Mouse (Mus musculus) myocyte (in vitro differentiated cells): ENCODE results near the gene Gcnt4. TPM values are rescaled to one million over a fixed set of nuclear protein-coding genes. Genes with fewer than 3 reads are reported as not detected.

ENCODE experiments used
- H3K27me3 ChIP-seq: one replicate; pipeline ENCODE4 v1.6.1; 2011; ENCODE audit not compliant: control insufficient read depth, insufficient read depth, insufficient read length
- H3K36me3 ChIP-seq: one replicate; pipeline ENCODE4 v1.6.1; 2011; ENCODE audit not compliant: control insufficient read depth, insufficient read depth
- H3K4me2 ChIP-seq: one replicate; pipeline ENCODE4 v1.6.1; 2011; ENCODE audit warnings: low read depth, control low read depth
- H3K4me3 ChIP-seq: one replicate; pipeline ENCODE4 v1.5.1; 2011; ENCODE audit warnings: mild to moderate bottlenecking, control low read depth, moderate library complexity
- H3K79me2 ChIP-seq: one replicate; pipeline ENCODE4 v1.6.1; 2011; ENCODE audit not compliant: control insufficient read depth, insufficient read depth
- H3ac ChIP-seq: one replicate; pipeline ENCODE4 v1.6.1; 2011; ENCODE audit not compliant: control insufficient read depth, insufficient read length
- CEBPB ChIP-seq: IDR thresholded peaks from 2 replicates; pipeline ENCODE4 v1.6.1; 2011; ENCODE audit warnings: mild to moderate bottlenecking, moderate library complexity; ENCODE audit not compliant: poor library complexity, insufficient read depth, severe bottlenecking
- E2F4 ChIP-seq: IDR thresholded peaks from one replicate; pipeline ENCODE4 v1.6.1; 2011; ENCODE audit warnings: mild to moderate bottlenecking, control low read depth, moderate library complexity; ENCODE audit not compliant: insufficient read depth
- MAX ChIP-seq: IDR thresholded peaks from one replicate; pipeline ENCODE4 v1.6.1; 2011; ENCODE audit warnings: low read depth, mild to moderate bottlenecking, control low read depth
- MYOD1 ChIP-seq, 3 experiments: IDR thresholded peaks; one replicate each; pipeline ENCODE4 v1.6.1; 2011; ENCODE audit warnings: control low read depth in 2 of 3, low read depth in 2 of 3, mild to moderate bottlenecking in 2 of 3, moderate library complexity in 1 of 3; ENCODE audit not compliant: insufficient read length in 2 of 3, control insufficient read depth in 1 of 3
- MYOG ChIP-seq, 3 experiments: IDR thresholded peaks; one replicate each; pipeline ENCODE4 v1.6.1; 2011; ENCODE audit warnings: control low read depth in 2 of 3, low read depth in 2 of 3, mild to moderate bottlenecking in 2 of 3; ENCODE audit not compliant: insufficient read length in 2 of 3, control insufficient read depth in 1 of 3, insufficient read depth in 1 of 3
- POLR2A ChIP-seq: IDR thresholded peaks from one replicate; pipeline ENCODE4 v1.6.1; 2011; ENCODE audit warnings: low read depth, mild to moderate bottlenecking, control low read depth, moderate library complexity; ENCODE audit not compliant: insufficient read length
- POLR2AphosphoS2 ChIP-seq: IDR thresholded peaks from one replicate; pipeline ENCODE4 v1.6.1; 2011; ENCODE audit warnings: low read depth, control low read depth; ENCODE audit not compliant: insufficient read length
- REST ChIP-seq: IDR thresholded peaks from one replicate; pipeline ENCODE4 v1.6.1; 2011; ENCODE audit warnings: mild to moderate bottlenecking, control low read depth, moderate library complexity; ENCODE audit not compliant: insufficient read depth, insufficient read length
- SRF ChIP-seq: IDR thresholded peaks from one replicate; pipeline ENCODE4 v1.6.1; 2011; ENCODE audit warnings: low read depth; ENCODE audit not compliant: control insufficient read depth, insufficient read length
- TCF12 ChIP-seq: IDR thresholded peaks from one replicate; pipeline ENCODE4 v1.6.1; 2011; ENCODE audit warnings: mild to moderate bottlenecking, control low read depth; ENCODE audit not compliant: poor library complexity, insufficient read depth, severe bottlenecking
- TCF3 ChIP-seq: IDR thresholded peaks from one replicate; pipeline ENCODE4 v1.6.1; 2011; ENCODE audit warnings: low read depth, control low read depth; ENCODE audit not compliant: insufficient read length
- USF1 ChIP-seq: IDR thresholded peaks from one replicate; pipeline ENCODE4 v1.6.1; 2011; ENCODE audit warnings: low read depth, mild to moderate bottlenecking, control low read depth, moderate library complexity
- polyA plus RNA-seq: library from polyadenylated mRNA; unstranded; fragments of >200 nt; fragmentation: generic; extraction: Trizol; gene quantifications from one replicate; pipeline ENCODE4 v1.2.1, GENCODE M21; 2012; ENCODE audit warnings: missing spikeins

The Gcnt4 gene
- polyA plus RNA-seq, 1 experiment: 3.1 TPM

GRCm38 (mm10) chr13:96971076-96971475, 46.6 kb downstream of the Gcnt4 start:
- no peak overlapping the region for H3K4me2 ChIP-seq
- no peaks in the 10 kb centered on the region for H3K36me3 ChIP-seq
- no peaks in the 10 kb centered on the region for H3K27me3 ChIP-seq

GRCm38 (mm10) chr13:96971861-96972282, 47.4 kb downstream of the Gcnt4 start:
- Histone ChIP-seq H3ac (no peak overlapping the region), H3K4me2 (no peak overlapping the region)

More at GRCm38 (mm10) chr13:96971076-96971475, 46.6 kb downstream of the Gcnt4 start:
- no peak for TF ChIP-seq MYOD1 (IDR thresholded peaks at IDR 0.05; ENCODE audit: control insufficient read depth in 1 of 3, insufficient read length in 2 of 3, low read depth in 2 of 3)
- no peak for TF ChIP-seq USF1
- TF ChIP-seq POLR2AphosphoS2: no peak
- TF ChIP-seq CEBPB: no peak
- no peak for TF ChIP-seq MAX
- TF ChIP-seq E2F4: no peak
- no peak for TF ChIP-seq TCF12
- no peak for TF ChIP-seq POLR2A
- no peak overlapping the region for H3K4me3 ChIP-seq
- H3ac ChIP-seq: no peak overlapping the region
- no peaks in the 10 kb centered on the region for H3K79me2 ChIP-seq

DNA sequence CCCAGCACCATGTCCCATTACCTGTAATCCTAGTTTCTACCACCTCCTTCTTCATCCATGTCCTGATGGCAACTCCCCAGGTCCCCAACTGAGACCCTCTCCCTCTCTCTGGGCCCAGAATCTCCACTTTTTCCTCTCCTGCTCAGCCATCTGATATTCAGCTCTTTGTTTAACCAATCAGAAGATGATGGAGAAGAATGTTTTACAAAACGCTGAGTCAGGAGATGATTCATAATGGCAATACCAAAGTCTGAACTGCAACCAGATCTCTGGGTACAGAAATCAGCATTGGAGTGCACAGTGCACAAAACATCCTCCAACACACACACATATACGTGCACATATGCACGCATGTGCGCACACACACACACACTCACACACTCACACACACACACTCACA, 48.8 kb downstream of the Gcnt4 start:
- Histone ChIP-seq H3K4me3 (no peak overlapping the region), H3K27me3 (no peaks in the 10 kb centered on the region), H3ac (no peak overlapping the region), H3K4me2 (no peak overlapping the region), H3K36me3 (no peaks in the 10 kb centered on the region), H3K79me2 (no peaks in the 10 kb centered on the region)
- TF ChIP-seq MYOD1 (IDR thresholded peaks at IDR 0.05; ENCODE audit: control insufficient read depth in 1 of 3, insufficient read length in 2 of 3, low read depth in 2 of 3): no peak
- TF ChIP-seq CEBPB: 0 out of 2 replicates have a peak, but pooled peaks have one; percentile 10
- TF ChIP-seq REST: no peak
- TF ChIP-seq MYOG (IDR thresholded peaks at IDR 0.05; ENCODE audit: control insufficient read depth in 1 of 3, insufficient read depth in 1 of 3, insufficient read length in 2 of 3, low read depth in 2 of 3): no peak
- TF ChIP-seq TCF12: no peak
- no peak for TF ChIP-seq MAX

More at GRCm38 (mm10) chr13:96971861-96972282, 47.4 kb downstream of the Gcnt4 start:
- H3K36me3 ChIP-seq: no peaks in the 10 kb centered on the region
- no peak for TF ChIP-seq POLR2AphosphoS2
- TF ChIP-seq CEBPB: no peak
- TF ChIP-seq MYOG (IDR thresholded peaks at IDR 0.05; ENCODE audit: control insufficient read depth in 1 of 3, insufficient read depth in 1 of 3, insufficient read length in 2 of 3, low read depth in 2 of 3): no peak
- TF ChIP-seq REST: no peak
- no peak for TF ChIP-seq TCF12
- TF ChIP-seq E2F4: no peak
- TF ChIP-seq SRF: no peak
- TF ChIP-seq USF1: no peak
- TF ChIP-seq MAX: no peak
- no peak for TF ChIP-seq POLR2A
- no peak for TF ChIP-seq MYOD1 (IDR thresholded peaks at IDR 0.05; ENCODE audit: control insufficient read depth in 1 of 3, insufficient read length in 2 of 3, low read depth in 2 of 3)
- no peak for TF ChIP-seq TCF3
- H3K27me3 ChIP-seq: no peaks in the 10 kb centered on the region
- no peaks in the 10 kb centered on the region for H3K79me2 ChIP-seq
- no peak overlapping the region for H3K4me3 ChIP-seq

DNA sequence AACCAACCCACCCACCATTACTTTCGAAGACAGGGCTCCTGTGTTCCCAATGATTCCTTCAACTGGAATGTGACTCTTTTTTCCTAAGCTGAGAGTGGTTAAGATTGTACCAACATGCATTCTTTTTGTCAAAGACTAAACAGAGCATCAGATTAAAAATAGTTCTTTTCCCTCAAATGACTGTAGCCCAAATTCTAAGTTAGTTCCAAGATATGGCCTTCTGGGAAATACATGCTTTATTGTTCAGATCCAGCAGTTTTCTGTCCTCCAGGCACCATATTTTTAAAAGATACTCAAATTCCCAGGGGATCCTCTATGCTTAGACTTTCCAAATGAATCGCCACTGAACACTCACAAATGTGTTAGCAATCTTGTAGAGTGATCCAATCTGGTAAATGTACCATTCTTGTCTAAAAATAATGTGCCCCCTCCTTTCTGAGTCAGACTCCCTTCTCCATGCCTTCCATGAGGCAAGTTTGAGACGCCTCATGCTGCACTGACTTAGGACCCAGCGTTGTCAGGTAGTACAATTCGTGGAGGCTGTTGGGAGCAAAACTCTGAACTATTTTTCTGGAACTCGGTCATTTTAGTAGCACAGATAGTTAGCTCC, 52.6 kb downstream of the Gcnt4 start:
- Histone ChIP-seq H3K27me3 (no peaks in the 10 kb centered on the region), H3ac (no peak overlapping the region), H3K4me2 (no peak overlapping the region), H3K36me3 (no peaks in the 10 kb centered on the region), H3K79me2 (no peaks in the 10 kb centered on the region), H3K4me3 (no peak overlapping the region)
- TF ChIP-seq TCF3: no peak
- TF ChIP-seq E2F4: no peak
- TF ChIP-seq REST: no peak
- no peak for TF ChIP-seq USF1
- no peak for TF ChIP-seq SRF
- no peak for TF ChIP-seq POLR2A
- TF ChIP-seq TCF12: no peak
- TF ChIP-seq CEBPB: no peak
- TF ChIP-seq POLR2AphosphoS2: no peak
- TF ChIP-seq MYOD1 (IDR thresholded peaks at IDR 0.05; ENCODE audit: control insufficient read depth in 1 of 3, insufficient read length in 2 of 3, low read depth in 2 of 3): no peak

DNA sequence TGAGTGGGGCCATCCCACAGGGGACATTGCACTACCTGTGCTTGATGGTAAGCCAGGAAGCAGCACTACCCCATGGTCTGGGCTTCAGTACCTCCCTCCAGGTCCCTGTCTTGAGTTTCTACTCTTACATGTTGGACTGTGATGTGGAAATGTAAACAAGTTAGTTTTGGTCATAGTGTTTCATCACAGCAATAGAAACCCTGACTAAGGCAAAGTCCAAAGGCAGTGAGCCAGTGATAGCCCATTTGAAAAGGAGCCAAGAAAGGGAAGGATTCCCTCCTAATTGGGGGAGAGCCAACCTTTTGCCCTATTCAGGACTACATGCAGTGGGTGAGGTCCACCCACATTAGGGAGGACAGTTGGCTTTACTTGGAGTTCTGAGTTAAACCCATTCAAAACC, 56.1 kb downstream of the Gcnt4 start:
- TF ChIP-seq SRF (no peak), MAX (no peak), MYOD1 (IDR thresholded peaks at IDR 0.05; ENCODE audit: control insufficient read depth in 1 of 3, insufficient read length in 2 of 3, low read depth in 2 of 3) (no peak), E2F4 (no peak), CEBPB (no peak), USF1 (no peak), POLR2A (no peak), POLR2AphosphoS2 (no peak), TCF12 (no peak), TCF3 (no peak), REST (no peak), MYOG (IDR thresholded peaks at IDR 0.05; ENCODE audit: control insufficient read depth in 1 of 3, insufficient read depth in 1 of 3, insufficient read length in 2 of 3, low read depth in 2 of 3) (no peak)
- H3K4me2 ChIP-seq: no peak overlapping the region
- H3ac ChIP-seq: no peak overlapping the region
- H3K36me3 ChIP-seq: no peaks in the 10 kb centered on the region
- no peaks in the 10 kb centered on the region for H3K27me3 ChIP-seq
- no peak overlapping the region for H3K4me3 ChIP-seq
- H3K79me2 ChIP-seq: no peaks in the 10 kb centered on the region
